Mouse (Mus musculus): ENCODE data around the gene Scp2. TPM values are rescaled to one million over a fixed set of nuclear protein-coding genes. Genes with fewer than 3 reads are reported as not detected.

Scp2 gene
- total and polyA plus RNA-seq, 2 experiments from 2014 or later, result 122 to 212 TPM

- H3K9ac ChIP-seq, result no peak overlapping the region
- ATAC-seq, result no peak
- no peaks in the 10 kb centered on the region for H3K36me3 ChIP-seq (ENCODE audit: insufficient read depth)
- no peak for DNase-seq
- H3K4me2 ChIP-seq (ENCODE audit: low read depth), result no peak overlapping the region
- WGBS, result 94% methylated on average over 7 of the region's 7 CpGs
- TF ChIP-seq CTCF (IDR thresholded peaks at IDR 0.05; ENCODE audit: low read depth), result no peak
- no peaks in the 10 kb centered on the region for H3K9me3 ChIP-seq (ENCODE audit: low read length)
- no peak overlapping the region for H3K27ac ChIP-seq (ENCODE audit: low read depth, low read length)
- no peaks in the 10 kb centered on the region for H3K4me1 ChIP-seq (ENCODE audit: insufficient read depth)
- no peak overlapping the region for H3K4me3 ChIP-seq (ENCODE audit: low read depth, low read length)
- no peaks in the 10 kb centered on the region for H3K27me3 ChIP-seq (ENCODE audit: insufficient read depth, low read length)
Observed at GRCm38 (mm10) chr4:108109728-108110127, 35.1 kb downstream of the Scp2 start.

- Histone ChIP-seq H3K4me3 (ENCODE audit: low read depth, low read length) (no peak within 1 kb of the TSS), H3K36me3 (ENCODE audit: insufficient read depth) (peaks cover 7% of the 10 kb centered on the region; the same call in 1 of the 2 replicates), H3K27ac (ENCODE audit: low read depth, low read length) (no peak within 1 kb of the TSS), H3K27me3 (ENCODE audit: insufficient read depth, low read length) (no peaks in the 10 kb centered on the region), H3K9ac (no peak within 1 kb of the TSS), H3K9me3 (ENCODE audit: low read length) (no peaks in the 10 kb centered on the region), H3K4me2 (ENCODE audit: low read depth) (no peak within 1 kb of the TSS), H3K4me1 (ENCODE audit: insufficient read depth) (no peaks in the 10 kb centered on the region)
- TF ChIP-seq CTCF (IDR thresholded peaks at IDR 0.05; ENCODE audit: low read depth), result no peak
- no peak for DNase-seq
- ATAC-seq, result no peak
- WGBS, result 83% methylated on average over 4 of the region's 4 CpGs
Observed at GRCm38 (mm10) chr4:108096345-108096744, 48.5 kb downstream of the Scp2 start, which contains the start of gene Podn. TSS of gene Podn (minus strand) at chr4:108096445.

- peaks cover 11% of the 10 kb centered on the region; the same call in 1 of the 2 replicates for H3K36me3 ChIP-seq (ENCODE audit: insufficient read depth)
- no peaks in the 10 kb centered on the region for H3K27me3 ChIP-seq (ENCODE audit: insufficient read depth, low read length)
- H3K9ac ChIP-seq, result no peak overlapping the region
- DNase-seq (no peak), ATAC-seq (no peak)
- no peak overlapping the region for H3K4me3 ChIP-seq (ENCODE audit: low read depth, low read length)
- H3K27ac ChIP-seq (ENCODE audit: low read depth, low read length), result no peak overlapping the region
- H3K9me3 ChIP-seq (ENCODE audit: low read length), result no peaks in the 10 kb centered on the region
- no peaks in the 10 kb centered on the region for H3K4me1 ChIP-seq (ENCODE audit: insufficient read depth)
- H3K4me2 ChIP-seq (ENCODE audit: low read depth), result no peak overlapping the region
- 73% methylated on average over 6 of the region's 6 CpGs for WGBS
- no peak for TF ChIP-seq CTCF (IDR thresholded peaks at IDR 0.05; ENCODE audit: low read depth)
Observed at GRCm38 (mm10) chr4:108092741-108093397, 51.9 kb downstream of the Scp2 start.

- H3K9ac ChIP-seq, result no peak overlapping the region
- no peaks in the 10 kb centered on the region for H3K4me1 ChIP-seq (ENCODE audit: insufficient read depth)
- H3K27me3 ChIP-seq (ENCODE audit: insufficient read depth, low read length), result no peaks in the 10 kb centered on the region
- H3K4me2 ChIP-seq (ENCODE audit: low read depth), result no peak overlapping the region
- DNase-seq (no peak), ATAC-seq (no peak)
- no peak overlapping the region for H3K4me3 ChIP-seq (ENCODE audit: low read depth, low read length)
- H3K9me3 ChIP-seq (ENCODE audit: low read length), result no peaks in the 10 kb centered on the region
- H3K36me3 ChIP-seq (ENCODE audit: insufficient read depth), result no peaks in the 10 kb centered on the region; the same call in 1 of the 2 replicates
- H3K27ac ChIP-seq (ENCODE audit: low read depth, low read length), result no peak overlapping the region
- TF ChIP-seq CTCF (IDR thresholded peaks at IDR 0.05; ENCODE audit: low read depth), result no peak
- 96% methylated on average over 2 of the region's 2 CpGs for WGBS
Observed at GRCm38 (mm10) chr4:108083993-108084392, 60.8 kb downstream of the Scp2 start.

- no peak overlapping the region for H3K27ac ChIP-seq (ENCODE audit: low read depth, low read length)
- DNase-seq (no peak), ATAC-seq (no peak)
- no peak overlapping the region for H3K9ac ChIP-seq
- H3K9me3 ChIP-seq (ENCODE audit: low read length), result no peaks in the 10 kb centered on the region
- no peaks in the 10 kb centered on the region for H3K27me3 ChIP-seq (ENCODE audit: insufficient read depth, low read length)
- no peak overlapping the region for H3K4me3 ChIP-seq (ENCODE audit: low read depth, low read length)
- WGBS, result 83% methylated on average over 6 of the region's 6 CpGs
- H3K4me2 ChIP-seq (ENCODE audit: low read depth), result no peak overlapping the region
- no peak for TF ChIP-seq CTCF (IDR thresholded peaks at IDR 0.05; ENCODE audit: low read depth)
- no peaks in the 10 kb centered on the region; the same call in 1 of the 2 replicates for H3K36me3 ChIP-seq (ENCODE audit: insufficient read depth)
- H3K4me1 ChIP-seq (ENCODE audit: insufficient read depth), result no peaks in the 10 kb centered on the region
Observed at GRCm38 (mm10) chr4:108083032-108083735, 61.6 kb downstream of the Scp2 start.

GRCm38 (mm10) chr4:108082401-108082806 lies 62.4 kb downstream of the Scp2 start:
- no peak for ATAC-seq

GRCm38 (mm10) chr4:108080876-108081275 lies 63.9 kb downstream of the Scp2 start:
- Histone ChIP-seq H3K9ac (no peak overlapping the region), H3K27me3 (ENCODE audit: insufficient read depth, low read length) (no peaks in the 10 kb centered on the region), H3K4me2 (ENCODE audit: low read depth) (no peak overlapping the region), H3K4me1 (ENCODE audit: insufficient read depth) (no peaks in the 10 kb centered on the region), H3K27ac (ENCODE audit: low read depth, low read length) (no peak overlapping the region), H3K9me3 (ENCODE audit: low read length) (no peaks in the 10 kb centered on the region), H3K4me3 (ENCODE audit: low read depth, low read length) (no peak overlapping the region), H3K36me3 (ENCODE audit: insufficient read depth) (no peaks in the 10 kb centered on the region; the same call in 1 of the 2 replicates)
- WGBS, result 68% methylated on average over 5 of the region's 5 CpGs
- no peak for TF ChIP-seq CTCF (IDR thresholded peaks at IDR 0.05; ENCODE audit: low read depth)
- ATAC-seq (no peak), DNase-seq (no peak)

More at GRCm38 (mm10) chr4:108082401-108082806, 62.4 kb downstream of the Scp2 start:
- no peaks in the 10 kb centered on the region for H3K9me3 ChIP-seq (ENCODE audit: low read length)
- 96% methylated on average over 2 of the region's 2 CpGs for WGBS
- no peak overlapping the region for H3K4me3 ChIP-seq (ENCODE audit: low read depth, low read length)
- no peak overlapping the region for H3K9ac ChIP-seq
- no peaks in the 10 kb centered on the region; the same call in 1 of the 2 replicates for H3K36me3 ChIP-seq (ENCODE audit: insufficient read depth)
- no peaks in the 10 kb centered on the region for H3K27me3 ChIP-seq (ENCODE audit: insufficient read depth, low read length)
- H3K4me2 ChIP-seq (ENCODE audit: low read depth), result no peak overlapping the region
- H3K27ac ChIP-seq (ENCODE audit: low read depth, low read length), result no peak overlapping the region
- DNase-seq, result no peak
- H3K4me1 ChIP-seq (ENCODE audit: insufficient read depth), result no peaks in the 10 kb centered on the region
- TF ChIP-seq CTCF (IDR thresholded peaks at IDR 0.05; ENCODE audit: low read depth), result no peak
